Mouse (Mus musculus) heart, postnatal 10 days (tissue): ENCODE measurements around the gene Rps6ka4. TPM values are rescaled to one million over a fixed set of nuclear protein-coding genes. Genes with fewer than 3 reads are reported as not detected.

Experiments
- DNase-seq, 2 experiments: peaks; one replicate each; pipeline ENCODE4 v3.0.0; 2021
- intact Hi-C: fragments of 180-260 bp; cut with DNase I; formaldehyde crosslinking; loops from one replicate; pipeline ENCODE4 v1.15.1; 2025
- total RNA-seq, 2 experiments: library from RNA; stranded (reverse); gene quantifications; 2 replicates each; pipeline ENCODE4 v1.2.3; 2021

Gene Rps6ka4
- total RNA-seq, 2 experiments from 2014 or later: 22.7 to 25.9 TPM

DNA sequence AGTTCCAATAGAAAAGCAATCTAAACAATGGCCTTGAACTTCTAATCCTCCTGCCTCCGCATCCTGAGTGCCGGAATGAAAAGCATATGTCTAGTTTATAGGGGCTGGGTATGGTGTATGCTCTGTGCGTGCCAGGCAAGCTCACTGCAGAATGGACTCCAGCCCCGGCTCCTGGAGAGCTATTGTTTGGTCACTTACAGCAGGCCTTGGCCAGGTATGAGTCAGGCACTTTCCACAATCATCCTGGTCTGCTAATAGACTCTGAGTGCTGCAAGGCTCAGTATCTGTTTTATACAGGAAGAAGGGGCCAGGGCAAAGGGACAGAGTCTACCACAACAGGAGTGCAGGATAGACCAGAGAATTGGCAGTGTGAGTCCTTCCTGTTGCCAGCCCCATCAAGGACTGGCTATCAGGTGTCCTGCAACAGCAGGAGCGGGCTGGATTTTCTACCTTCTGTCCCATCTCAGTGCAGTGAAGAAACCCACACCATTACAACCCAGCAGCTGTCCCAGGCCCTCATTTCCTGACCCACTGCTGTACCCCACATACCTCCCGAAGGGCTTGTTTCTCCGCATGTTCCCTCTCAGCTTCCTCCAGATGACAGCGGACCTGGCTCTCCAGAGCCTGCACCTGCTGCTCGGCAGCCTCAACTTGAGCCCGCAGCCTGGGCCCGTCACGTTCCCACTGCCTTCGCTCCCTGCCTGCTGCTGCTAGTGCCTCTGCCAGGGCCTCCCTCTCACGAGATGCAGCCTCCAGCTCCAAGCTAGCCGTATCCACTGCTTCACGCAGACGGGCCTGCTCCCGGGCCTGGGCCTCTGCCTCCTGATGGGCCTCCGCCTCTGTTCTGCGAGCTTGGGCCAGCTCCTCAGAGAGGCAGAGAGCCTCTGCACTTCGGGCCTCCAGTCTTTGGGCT lies 12.2 kb upstream of the Rps6ka4 start:
- intact Hi-C loops: no loop called here
- no peak for DNase-seq

- intact Hi-C loops: no loop called here
- no peak for DNase-seq
Observed at GRCm38 (mm10) chr19:6851497-6851896, 11.1 kb upstream of the Rps6ka4 start.

DNA sequence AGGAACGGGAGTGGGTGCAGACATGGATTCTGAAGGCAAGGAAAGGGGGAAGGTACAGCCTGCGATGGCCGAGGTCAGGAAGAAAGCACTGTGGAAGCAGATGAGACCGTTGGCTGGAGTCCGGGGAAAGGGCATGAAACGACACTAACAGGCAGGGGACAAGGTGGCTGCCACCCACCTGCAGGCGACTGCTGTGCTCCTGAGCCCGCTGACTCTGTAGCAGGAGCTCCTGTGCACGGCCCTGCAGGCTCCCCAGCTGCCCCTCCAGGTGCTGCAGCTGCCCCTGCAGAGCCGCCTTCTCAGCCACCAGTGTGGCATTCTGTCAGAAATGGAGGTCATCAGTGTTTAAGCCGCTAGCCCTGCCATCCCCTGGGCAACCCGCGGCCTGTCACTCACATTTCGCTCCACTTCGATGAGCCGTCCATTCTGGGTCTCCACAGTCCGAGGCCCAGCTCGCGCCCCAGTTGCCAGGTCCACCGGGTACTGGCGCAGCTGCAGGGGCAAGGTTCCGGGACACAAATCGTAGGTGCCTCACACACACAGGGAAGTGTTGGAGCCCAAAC lies 9.2 kb upstream of the Rps6ka4 start:
- DNase-seq: no peak
- intact Hi-C loops: no loop called here

GRCm38 (mm10) chr19:6847841-6848517 lies 7.5 kb upstream of the Rps6ka4 start:
- DNase-seq: peak in 1 of 2 experiments; percentile 22
- intact Hi-C loops: no loop called here

- no peak for DNase-seq
- intact Hi-C loops: no loop called here
Observed at GRCm38 (mm10) chr19:6846050-6846449, 5.6 kb upstream of the Rps6ka4 start.

DNA sequence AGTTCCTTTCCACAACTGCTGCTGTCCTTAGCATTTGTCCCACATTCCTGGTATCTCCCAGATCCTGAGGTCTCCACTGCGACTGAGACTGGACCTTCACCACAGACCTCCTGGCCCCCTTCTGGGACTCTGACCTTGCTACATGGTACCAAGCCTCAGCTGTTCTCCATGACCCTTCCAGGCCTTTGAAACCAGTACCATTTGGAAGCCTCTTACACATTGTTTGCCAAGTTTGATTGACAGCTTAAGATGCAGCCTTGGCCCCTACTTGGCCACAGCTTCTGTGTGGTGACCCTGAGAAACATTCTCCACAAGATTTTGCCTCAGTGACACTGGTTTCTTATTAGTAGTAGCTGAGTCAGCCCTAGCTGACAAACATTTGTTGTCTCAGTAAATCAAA lies 1.9 kb upstream of the Rps6ka4 start:
- intact Hi-C loops: no loop called here
- no peak for DNase-seq

DNA sequence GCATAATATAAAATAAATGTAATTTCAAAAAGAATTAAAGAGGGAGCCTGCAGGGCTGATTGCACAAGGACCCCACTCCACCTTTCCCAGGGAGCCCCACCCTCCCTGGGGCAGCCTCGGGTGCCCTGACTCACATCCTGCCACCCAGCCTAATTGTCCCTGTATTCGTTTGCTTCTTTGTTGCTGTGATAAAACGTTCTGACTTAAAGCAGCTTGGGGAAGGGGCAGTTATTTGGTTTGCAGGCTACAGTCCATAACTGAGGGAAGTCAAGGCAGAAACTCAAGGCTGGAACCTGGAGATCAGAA lies 809 bp upstream of the Rps6ka4 start:
- no peak for DNase-seq
- intact Hi-C loops: loop anchor here (2.0 kb wide), 1 partner anchor 68 kb away; the partner anchor contains the start of gene Trmt112

- peak in 1 of 2 experiments; percentile 37 for DNase-seq
- intact Hi-C loops: loop anchor here (2.0 kb wide), 1 partner anchor 69 kb away; the partner anchor contains the start of gene Trmt112
Observed at GRCm38 (mm10) chr19:6839615-6840474, 591 bp downstream of the Rps6ka4 start.

DNA sequence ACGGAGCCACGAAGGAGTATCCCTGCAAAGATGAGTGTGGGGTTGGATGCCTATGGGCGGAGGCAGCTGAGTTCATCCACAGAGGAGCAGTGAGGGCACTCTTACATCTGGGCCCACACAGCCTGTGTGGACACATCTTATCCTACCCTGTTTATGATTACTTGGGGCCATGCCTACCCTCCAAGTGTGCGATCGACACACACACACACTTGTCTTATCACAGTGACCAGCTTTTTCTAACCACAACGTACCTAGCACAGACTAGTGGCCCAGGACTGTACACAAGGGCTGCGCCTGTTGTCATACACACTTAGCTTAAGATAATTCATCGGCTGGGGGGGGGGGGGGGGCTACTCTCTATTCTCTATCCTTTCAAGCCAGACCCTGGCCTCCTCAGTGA lies 8.1 kb downstream of the Rps6ka4 start:
- intact Hi-C loops: no loop called here
- no peak for DNase-seq

DNA sequence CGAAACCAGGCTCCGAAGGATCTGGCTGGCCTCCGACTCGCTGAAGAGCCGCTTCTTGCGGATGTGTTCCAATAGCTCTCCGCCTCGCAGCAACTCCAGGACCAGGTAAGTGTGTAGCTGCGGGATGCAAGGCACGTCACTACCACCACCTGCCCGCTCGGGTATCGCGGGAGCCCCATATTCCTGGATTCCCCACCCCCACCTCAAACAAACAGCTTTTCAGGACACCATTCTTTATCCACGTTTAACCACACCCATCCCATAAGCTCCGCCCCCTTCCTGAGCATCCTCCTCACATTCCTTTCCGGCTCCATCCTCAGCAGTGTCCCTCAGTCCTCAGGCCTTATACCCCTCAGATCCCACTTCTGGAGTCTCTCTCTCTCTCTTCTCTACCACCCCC lies 9.1 kb downstream of the Rps6ka4 start:
- intact Hi-C loops: no loop called here
- DNase-seq: no peak

DNA sequence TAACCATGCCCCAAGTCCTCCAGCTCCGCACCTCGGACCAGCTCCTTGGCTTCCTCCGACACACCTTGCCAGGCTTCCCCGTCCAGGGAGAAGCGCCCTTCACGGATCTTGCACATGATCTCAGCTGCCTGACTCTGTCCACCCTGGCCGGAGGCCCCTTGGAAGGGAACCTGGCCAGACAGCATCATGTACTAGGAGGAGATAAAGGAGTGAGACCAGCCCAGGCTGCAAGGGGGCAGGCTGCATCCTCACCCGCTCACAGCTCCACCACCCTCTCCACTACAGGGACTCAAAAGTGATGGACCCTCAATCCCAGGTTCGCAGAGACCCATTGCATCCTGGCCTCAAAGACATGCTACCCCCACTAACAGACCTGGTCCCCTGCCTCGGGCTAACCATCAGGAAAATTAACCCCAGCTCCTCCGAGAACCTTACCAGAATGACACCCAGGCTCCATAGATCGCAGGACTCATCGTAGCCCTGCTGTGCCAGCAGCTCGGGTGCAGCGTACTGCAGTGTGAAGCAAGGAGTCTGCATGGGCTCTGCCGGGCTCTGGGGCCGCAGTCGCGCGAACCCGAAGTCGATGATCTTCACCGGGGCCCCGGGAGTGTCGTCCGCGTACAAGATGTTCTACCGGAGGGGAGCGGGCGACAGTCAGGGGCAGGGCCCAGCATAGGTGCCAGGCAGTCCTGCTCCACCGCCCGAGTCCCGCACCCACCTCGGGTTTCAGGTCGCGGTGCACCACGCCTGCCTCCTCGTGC lies 9.7 kb downstream of the Rps6ka4 start:
- DNase-seq: no peak
- intact Hi-C loops: no loop called here

DNA sequence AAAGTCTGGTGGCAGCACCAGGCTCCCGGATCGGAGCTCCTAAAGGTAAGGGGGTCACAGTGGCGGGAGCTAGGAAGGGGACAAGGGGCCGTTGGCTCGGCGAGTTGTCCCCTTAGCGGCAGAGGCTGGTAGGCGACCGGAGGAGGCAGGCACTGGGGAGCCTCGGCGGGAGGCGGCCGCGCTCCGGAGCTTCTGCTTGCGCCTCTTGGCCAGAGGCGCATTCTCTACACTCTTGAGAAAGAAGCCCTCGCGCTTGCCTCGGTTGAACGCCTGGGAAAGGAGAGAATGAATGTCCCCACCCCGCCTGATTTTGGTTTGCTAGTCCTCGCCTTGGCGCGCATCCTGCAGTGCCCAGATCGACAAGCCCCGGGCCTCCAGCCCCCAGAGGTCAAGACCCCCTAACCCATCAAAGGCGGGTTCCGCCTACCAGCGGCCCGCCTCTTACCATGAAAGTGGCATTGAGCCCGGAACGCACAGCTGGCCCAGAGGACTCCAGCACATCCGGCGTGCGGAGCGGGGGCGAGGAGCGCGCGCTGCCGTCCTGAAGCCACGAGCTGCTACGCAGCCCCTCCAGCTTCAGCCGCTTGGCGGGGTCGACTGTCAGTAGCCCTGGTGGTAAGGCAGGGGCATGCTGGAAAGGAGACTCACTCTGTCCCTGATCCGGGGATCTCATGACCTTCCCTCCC lies 10.4 kb downstream of the Rps6ka4 start:
- DNase-seq: no peak
- intact Hi-C loops: no loop called here

DNA sequence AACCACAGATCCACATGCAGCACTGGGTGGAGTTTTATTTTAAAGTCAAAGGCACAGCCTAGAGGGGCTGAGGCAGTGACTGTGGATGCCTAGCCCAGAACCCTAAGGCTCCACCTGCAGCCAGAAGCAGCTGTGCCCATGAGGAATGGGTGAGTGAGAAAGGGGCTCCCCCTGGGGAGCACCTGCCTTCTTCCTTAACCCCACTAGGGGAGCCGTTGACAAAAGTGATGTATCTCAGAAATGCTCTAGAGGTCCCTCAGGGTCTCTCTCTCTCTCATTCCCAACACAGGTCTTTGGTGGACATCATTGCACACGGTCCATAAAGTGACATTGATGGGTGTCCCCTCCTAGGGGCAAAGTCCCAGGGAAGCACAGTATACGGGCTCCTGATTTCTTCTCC lies 11.4 kb downstream of the Rps6ka4 start:
- no peak for DNase-seq
- intact Hi-C loops: no loop called here

DNA sequence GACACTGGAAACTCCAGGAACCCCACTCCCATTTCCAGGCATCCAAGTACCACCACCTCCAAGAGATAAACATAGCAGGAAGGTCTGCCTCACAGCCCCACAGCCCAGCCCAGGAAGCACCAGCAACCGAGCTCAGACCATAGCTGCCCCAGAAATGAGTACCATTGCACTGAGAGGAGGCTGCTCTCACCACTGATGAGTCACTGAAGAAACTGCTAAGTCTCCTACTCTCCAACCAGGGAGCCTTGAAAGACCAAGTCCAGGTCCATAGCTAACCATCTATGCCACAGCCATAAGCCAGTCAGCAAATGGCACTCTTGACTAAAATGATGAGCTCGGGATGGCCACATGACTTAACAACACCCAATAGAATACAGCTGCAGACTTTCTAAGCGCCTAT lies 13.8 kb downstream of the Rps6ka4 start:
- DNase-seq: no peak
- intact Hi-C loops: no loop called here

- DNase-seq: no peak
- intact Hi-C loops: no loop called here
Observed at GRCm38 (mm10) chr19:6825384-6825783, 15.1 kb downstream of the Rps6ka4 start.

GRCm38 (mm10) chr19:6820538-6821195 lies 19.8 kb downstream of the Rps6ka4 start:
- DNase-seq: no peak
- intact Hi-C loops: no loop called here

DNA sequence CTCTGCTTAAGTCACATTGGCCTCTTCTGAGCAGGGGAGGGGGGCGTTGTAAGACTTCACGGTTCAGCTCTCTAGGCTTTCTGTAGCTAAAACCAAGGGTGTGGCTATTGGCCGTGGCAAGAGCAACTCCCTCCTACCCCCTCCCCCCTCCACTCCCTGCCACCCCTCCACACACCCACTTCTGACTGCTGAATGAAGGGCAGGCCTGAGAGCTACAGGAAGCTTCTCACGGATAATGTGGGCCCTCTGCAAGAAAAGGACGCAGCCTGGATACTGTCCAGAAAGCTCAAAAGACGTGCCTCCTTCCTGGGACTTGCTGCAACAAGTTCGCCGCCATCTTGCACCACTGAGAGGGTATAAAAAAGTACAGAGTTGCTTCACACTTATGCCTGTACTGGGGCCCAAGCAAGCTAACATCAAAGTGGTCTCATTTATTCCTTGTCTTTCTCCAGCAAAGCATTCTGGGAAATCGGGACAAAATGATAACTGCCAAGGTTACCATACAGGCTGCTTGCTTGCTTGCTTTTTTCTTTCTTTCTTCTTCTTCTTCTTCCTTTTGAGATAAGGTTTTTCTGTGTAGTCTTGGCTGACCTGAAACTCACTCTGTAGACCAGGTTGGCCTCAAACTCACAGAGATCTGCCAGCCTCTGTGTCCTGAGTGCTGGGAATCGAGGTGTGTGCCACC lies 21.2 kb downstream of the Rps6ka4 start:
- intact Hi-C loops: no loop called here
- no peak for DNase-seq

- intact Hi-C loops: no loop called here
Observed at GRCm38 (mm10) chr19:6814958-6815357, 25.5 kb downstream of the Rps6ka4 start.

More at GRCm38 (mm10) chr19:6814958-6815357, 25.5 kb downstream of the Rps6ka4 start:
- no peak for DNase-seq
